Mouse (Mus musculus) MEL (cell line): Measurements from ENCODE around the gene Cracr2a.

ENCODE experiments used
- CTCF ChIP-seq, 3 experiments: IDR thresholded peaks in 2 of 3; conservative IDR thresholded peaks in 1 of 3; 2 replicates each; pipeline ENCODE4 v1.5.1; 2011 to 2012; ENCODE audit warnings: low read length in 3 of 3, low read depth in 2 of 3, mild to moderate bottlenecking in 2 of 3, improper control_type of control experiment in 1 of 3, inconsistent platforms in 1 of 3, mixed read lengths in 1 of 3, moderate library complexity in 1 of 3; ENCODE audit not compliant: control insufficient read depth in 1 of 3, insufficient read depth in 1 of 3, poor library complexity in 1 of 3, severe bottlenecking in 1 of 3
- MAX ChIP-seq: IDR thresholded peaks from 2 replicates; pipeline ENCODE4 v1.6.1; 2011; ENCODE audit warnings: low read length, improper control_type of control experiment

DNA sequence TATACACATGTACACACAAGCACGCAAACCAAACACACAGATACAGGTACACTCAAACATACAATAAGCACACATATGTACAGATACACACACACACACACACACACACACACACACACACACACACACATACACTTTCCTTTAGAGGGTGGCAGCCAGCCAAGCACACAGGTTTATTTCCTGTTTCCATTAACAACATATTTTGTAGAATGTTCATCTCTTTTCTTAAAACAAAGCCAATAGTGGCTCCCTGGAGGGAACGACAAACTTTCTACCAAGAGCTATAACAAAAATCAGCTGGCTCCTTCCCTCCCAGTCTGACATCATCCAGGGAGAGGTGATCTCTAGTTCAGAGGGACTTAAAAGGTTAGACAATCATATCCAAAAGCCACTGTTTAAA is 73.7 kb downstream of the Cracr2a start:
- no peak for TF ChIP-seq MAX
- TF ChIP-seq CTCF (IDR thresholded peaks at IDR 0.05 in 2 of 3, conservative IDR thresholded peaks at IDR 0.05 in 1 of 3; ENCODE audit: control insufficient read depth in 1 of 3, insufficient read depth in 1 of 3, low read depth in 2 of 3, low read length in 3 of 3, poor library complexity in 1 of 3, severe bottlenecking in 1 of 3), result no peak
